Mouse (Mus musculus): ENCODE results near the gene Ankrd12. TPM values are rescaled to one million over a fixed set of nuclear protein-coding genes. Genes with fewer than 3 reads are reported as not detected.
"Not testable (repeated sequence)": the region's sequence is repeated elsewhere in the genome, so short reads cannot be mapped to it uniquely, and the experiment has no call there.

Gene Ankrd12
- polyA plus RNA-seq, 1 experiment, result 23.9 TPM

- TF ChIP-seq CTCF (IDR thresholded peaks at IDR 0.05; ENCODE audit: extremely low read depth, insufficient read depth, low read length) (no peak), POLR2A (IDR thresholded peaks at IDR 0.05; ENCODE audit: extremely low read depth, insufficient read depth, low read length) (no peak)
Observed at GRCm38 (mm10) chr17:66058160-66058559, 18.7 kb downstream of the Ankrd12 start.

GRCm38 (mm10) chr17:66057145-66057544 is 19.7 kb downstream of the Ankrd12 start:
- TF ChIP-seq CTCF (IDR thresholded peaks at IDR 0.05; ENCODE audit: extremely low read depth, insufficient read depth, low read length) (no peak), POLR2A (IDR thresholded peaks at IDR 0.05; ENCODE audit: extremely low read depth, insufficient read depth, low read length) (no peak)
- Histone ChIP-seq H3K27ac (ENCODE audit: insufficient read depth, low read length) (no peak overlapping the region), H3K4me3 (ENCODE audit: insufficient read depth, low read length) (no peak overlapping the region), H3K4me1 (ENCODE audit: control insufficient read depth, insufficient read depth, low read length) (peaks cover 8% of the 10 kb centered on the region; the same call in 1 of the 2 replicates)

More at GRCm38 (mm10) chr17:66058160-66058559, 18.7 kb downstream of the Ankrd12 start:
- Histone ChIP-seq H3K4me1 (ENCODE audit: control insufficient read depth, insufficient read depth, low read length) (peaks cover 5% of the 10 kb centered on the region; the same call in 1 of the 2 replicates), H3K27ac (ENCODE audit: insufficient read depth, low read length) (no peak overlapping the region), H3K4me3 (ENCODE audit: insufficient read depth, low read length) (no peak overlapping the region)

- Histone ChIP-seq H3K27ac (ENCODE audit: insufficient read depth, low read length) (no peak overlapping the region), H3K4me1 (ENCODE audit: control insufficient read depth, insufficient read depth, low read length) (peaks cover 7% of the 10 kb centered on the region; the same call in 1 of the 2 replicates), H3K4me3 (ENCODE audit: insufficient read depth, low read length) (no peak overlapping the region)
- TF ChIP-seq POLR2A (IDR thresholded peaks at IDR 0.05; ENCODE audit: extremely low read depth, insufficient read depth, low read length), result no peak
- no peak for TF ChIP-seq CTCF (IDR thresholded peaks at IDR 0.05; ENCODE audit: extremely low read depth, insufficient read depth, low read length)
Observed at GRCm38 (mm10) chr17:66053349-66053748, 23.5 kb downstream of the Ankrd12 start.

GRCm38 (mm10) chr17:66048795-66049194 is 28.1 kb downstream of the Ankrd12 start:
- Histone ChIP-seq H3K27ac (ENCODE audit: insufficient read depth, low read length) (no peak overlapping the region), H3K4me1 (ENCODE audit: control insufficient read depth, insufficient read depth, low read length) (peaks cover 7% of the 10 kb centered on the region; the same call in 1 of the 2 replicates), H3K4me3 (ENCODE audit: insufficient read depth, low read length) (no peak overlapping the region)
- TF ChIP-seq CTCF (IDR thresholded peaks at IDR 0.05; ENCODE audit: extremely low read depth, insufficient read depth, low read length), result no peak
- no peak for TF ChIP-seq POLR2A (IDR thresholded peaks at IDR 0.05; ENCODE audit: extremely low read depth, insufficient read depth, low read length)

- H3K4me1 ChIP-seq (ENCODE audit: control insufficient read depth, insufficient read depth, low read length), result peaks cover 3% of the 10 kb centered on the region; the same call in 1 of the 2 replicates
- TF ChIP-seq POLR2A (IDR thresholded peaks at IDR 0.05; ENCODE audit: extremely low read depth, insufficient read depth, low read length), result no peak
- TF ChIP-seq CTCF (IDR thresholded peaks at IDR 0.05; ENCODE audit: extremely low read depth, insufficient read depth, low read length), result no peak
- H3K4me3 ChIP-seq (ENCODE audit: insufficient read depth, low read length), result no peak overlapping the region
- H3K27ac ChIP-seq (ENCODE audit: insufficient read depth, low read length), result no peak overlapping the region
Observed at GRCm38 (mm10) chr17:66048199-66048598, 28.7 kb downstream of the Ankrd12 start.

GRCm38 (mm10) chr17:66043679-66044078 is 33.2 kb downstream of the Ankrd12 start:
- H3K4me3 ChIP-seq (ENCODE audit: insufficient read depth, low read length); H3K4me1 ChIP-seq (ENCODE audit: control insufficient read depth, insufficient read depth, low read length): not testable (repeated sequence)

GRCm38 (mm10) chr17:66041020-66041419 is 35.9 kb downstream of the Ankrd12 start:
- no peak overlapping the region for H3K4me3 ChIP-seq (ENCODE audit: insufficient read depth, low read length)
- no peaks in the 10 kb centered on the region for H3K4me1 ChIP-seq (ENCODE audit: control insufficient read depth, insufficient read depth, low read length)
- no peak for TF ChIP-seq CTCF (IDR thresholded peaks at IDR 0.05; ENCODE audit: extremely low read depth, insufficient read depth, low read length)
- no peak for TF ChIP-seq POLR2A (IDR thresholded peaks at IDR 0.05; ENCODE audit: extremely low read depth, insufficient read depth, low read length)
- no peak overlapping the region for H3K27ac ChIP-seq (ENCODE audit: insufficient read depth, low read length)

More at GRCm38 (mm10) chr17:66043679-66044078, 33.2 kb downstream of the Ankrd12 start:
- not testable (repeated sequence) for H3K27ac ChIP-seq (ENCODE audit: insufficient read depth, low read length)

GRCm38 (mm10) chr17:66033239-66033638 is 43.6 kb downstream of the Ankrd12 start:
- Histone ChIP-seq H3K27ac (ENCODE audit: insufficient read depth, low read length) (no peak overlapping the region), H3K4me3 (ENCODE audit: insufficient read depth, low read length) (no peak overlapping the region), H3K4me1 (ENCODE audit: control insufficient read depth, insufficient read depth, low read length) (no peaks in the 10 kb centered on the region)
- TF ChIP-seq CTCF (IDR thresholded peaks at IDR 0.05; ENCODE audit: extremely low read depth, insufficient read depth, low read length), result no peak
- TF ChIP-seq POLR2A (IDR thresholded peaks at IDR 0.05; ENCODE audit: extremely low read depth, insufficient read depth, low read length), result no peak

- no peak overlapping the region for H3K4me3 ChIP-seq (ENCODE audit: insufficient read depth, low read length)
- no peak for TF ChIP-seq POLR2A (IDR thresholded peaks at IDR 0.05; ENCODE audit: extremely low read depth, insufficient read depth, low read length)
- H3K4me1 ChIP-seq (ENCODE audit: control insufficient read depth, insufficient read depth, low read length), result no peaks in the 10 kb centered on the region
- H3K27ac ChIP-seq (ENCODE audit: insufficient read depth, low read length), result no peak overlapping the region
Observed at GRCm38 (mm10) chr17:66031991-66032390, 44.9 kb downstream of the Ankrd12 start.

- no peak for TF ChIP-seq POLR2A (IDR thresholded peaks at IDR 0.05; ENCODE audit: extremely low read depth, insufficient read depth, low read length)
- TF ChIP-seq CTCF (IDR thresholded peaks at IDR 0.05; ENCODE audit: extremely low read depth, insufficient read depth, low read length), result no peak
- Histone ChIP-seq H3K4me1 (ENCODE audit: control insufficient read depth, insufficient read depth, low read length) (no peaks in the 10 kb centered on the region), H3K27ac (ENCODE audit: insufficient read depth, low read length) (no peak overlapping the region), H3K4me3 (ENCODE audit: insufficient read depth, low read length) (no peak overlapping the region)
Observed at GRCm38 (mm10) chr17:66024211-66024610, 52.7 kb downstream of the Ankrd12 start.

All from cortical plate, adult 2 months (tissue).